Mouse (Mus musculus): ENCODE results near the gene Pbrm1.

Gene Pbrm1

DNA sequence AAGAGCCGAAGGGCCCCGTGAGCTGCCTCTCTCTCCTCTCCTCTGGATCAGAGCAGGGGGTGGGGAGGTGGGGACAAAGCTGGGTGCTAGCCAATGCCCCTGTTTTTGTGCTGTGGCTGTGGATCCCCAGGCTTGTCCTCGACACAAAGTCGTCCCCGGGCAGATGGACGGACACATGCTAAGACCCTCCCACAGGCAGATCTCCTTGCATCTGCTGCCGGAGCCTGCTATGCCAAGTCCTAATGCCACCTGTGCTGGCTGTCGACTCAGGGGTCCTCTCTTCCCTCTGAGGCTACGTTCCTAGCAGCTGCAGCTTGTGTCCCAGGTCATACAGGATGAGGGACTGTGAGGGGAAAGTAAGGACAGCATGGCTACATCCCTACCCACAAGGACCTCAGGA is 147.9 kb downstream of the Pbrm1 start:
- no peak for DNase-seq (ENCODE audit: low spot score)

DNA sequence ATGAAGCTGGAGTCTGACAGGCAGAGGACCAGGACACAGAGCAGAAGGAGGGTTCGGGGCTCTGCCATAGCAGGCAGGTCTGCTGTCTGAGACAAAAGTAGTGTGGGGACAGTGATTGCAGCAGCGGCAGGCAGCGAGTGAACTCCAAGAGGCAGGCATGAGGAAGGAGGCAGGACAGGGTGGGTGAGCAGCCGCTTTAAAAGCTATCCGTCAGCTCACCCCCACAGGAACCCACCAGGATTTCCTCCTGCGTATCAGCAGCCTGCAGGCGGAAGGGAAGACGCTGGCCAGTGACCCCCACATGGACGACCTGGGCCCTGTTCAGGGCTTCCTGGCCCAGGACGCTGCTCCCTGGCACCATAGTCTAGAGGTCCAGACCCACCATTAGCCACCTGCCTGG is 149.5 kb downstream of the Pbrm1 start, which contains the start of gene Stab1:
Gene Stab1 (minus strand): TSS at position 217 of the 400 bp plus-strand sequence.
- no peak for DNase-seq (ENCODE audit: low spot score)

DNA sequence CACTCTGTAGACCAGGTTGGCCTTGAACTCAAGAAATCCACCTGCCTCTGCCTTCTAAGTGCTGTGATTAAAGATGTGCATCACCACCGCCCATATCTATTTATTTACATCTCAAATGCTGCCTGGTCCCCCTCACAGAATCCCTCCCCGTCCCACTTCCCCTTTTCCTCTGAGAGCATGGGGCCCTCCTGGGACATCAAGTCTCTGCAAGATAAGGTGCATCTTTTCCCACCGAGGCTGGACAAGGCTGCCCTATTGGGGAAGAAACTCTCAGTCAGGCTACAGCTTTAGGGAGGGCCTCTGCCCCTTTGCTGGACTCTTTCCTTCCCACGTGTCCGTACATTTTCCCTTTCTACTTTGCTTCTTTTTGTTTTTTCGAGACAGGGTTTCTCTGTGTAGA is 150.6 kb downstream of the Pbrm1 start:
- DNase-seq (ENCODE audit: low spot score) = no peak

DNA sequence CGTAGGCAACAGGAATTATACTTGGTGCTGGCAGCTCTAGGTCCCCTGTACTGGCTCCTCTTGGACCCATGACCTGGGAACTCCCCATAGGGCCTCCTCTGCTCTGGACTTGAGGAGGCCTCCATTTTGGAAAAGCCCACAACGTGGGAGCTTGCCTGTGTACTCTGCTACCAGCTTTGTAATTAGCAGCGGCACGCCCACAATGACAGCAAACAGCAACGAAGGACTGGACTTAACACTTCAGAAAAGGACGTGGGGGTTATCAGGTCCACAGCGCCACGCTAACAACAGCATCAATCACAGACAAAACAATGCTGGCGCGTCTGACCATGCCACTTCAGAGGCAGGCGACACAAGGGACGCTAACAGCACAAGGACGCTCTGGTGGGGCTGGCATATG is 152.0 kb downstream of the Pbrm1 start:
- no peak for DNase-seq (ENCODE audit: low spot score)
